In the genomic region with DNA sequence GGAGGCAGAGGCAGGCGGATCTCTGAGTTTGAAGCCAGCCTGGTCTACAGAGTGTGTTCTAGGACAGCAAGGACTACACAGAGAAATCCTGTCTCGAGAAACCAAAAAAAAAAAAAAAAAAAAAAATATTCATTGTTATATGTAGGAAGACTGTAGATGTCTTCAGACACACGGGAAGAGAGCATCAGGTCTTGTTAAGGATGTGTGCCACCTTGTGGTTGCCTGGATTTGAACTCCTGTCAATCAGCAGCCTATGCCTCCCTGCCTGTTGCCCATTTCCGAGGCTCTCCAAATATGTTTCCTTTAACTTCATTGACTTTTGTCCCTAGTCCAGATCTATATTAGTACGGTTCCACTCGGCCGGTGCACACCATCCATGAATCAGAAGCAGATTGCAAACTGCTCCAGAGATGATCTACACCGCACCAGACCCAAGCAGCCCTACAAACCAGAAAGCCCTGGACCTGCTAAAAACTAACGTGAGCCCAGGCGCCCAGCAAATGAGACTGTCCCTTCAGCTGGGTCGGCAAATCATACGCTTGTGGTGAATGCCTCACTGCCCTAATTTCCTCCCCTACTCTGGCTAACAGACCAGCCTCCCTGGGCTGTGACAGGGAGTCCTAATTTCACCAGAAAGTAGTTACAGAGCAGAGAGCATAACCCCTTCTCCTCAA, we compare ENCODE assay signal across 12 mouse cellular contexts. TPM values are rescaled to one million over a fixed set of nuclear protein-coding genes. Genes with fewer than 3 reads are reported as not detected.
A peak's percentile ranks its signal among the peaks of the same experiment; 100 is the strongest.
DNase-seq lines count a peak whose midpoint lies in the region; ATAC-seq and TF ChIP-seq lines count a peak whose summit lies in the region.
"Had no signal": no experiment of that assay in that cellular context is flagged by ENCODE, and none has a peak within 500 bp of the region (broad histone marks: within the 10 kb centered on the region; RNA-seq: fewer than 3 reads in every experiment).

No protein-coding gene starts in this region.

- no peak for ATAC-seq in cerebellum, adult (ENCODE audit: insufficient number of reproducible peaks, low FRiP score, low TSS enrichment)
- ATAC-seq in kidney, postnatal 0 days (replicated peaks; ENCODE audit: low FRiP score, low read depth) = no peak
- ATAC-seq in kidney, embryonic 16.5 days (ENCODE audit: low FRiP score, low TSS enrichment) = no peak
- no peak for ATAC-seq in stomach, postnatal 0 days (ENCODE audit: low FRiP score, low TSS enrichment)

- 70% methylated on average over 12 of the region's 12 CpGs for WGBS in cerebellum, adult 2 months
- WGBS in kidney, postnatal 0 days = 77% methylated on average over 12 of the region's 12 CpGs
- WGBS in kidney, embryonic 16.5 days = 80% methylated on average over 12 of the region's 12 CpGs
- 70% methylated on average over 12 of the region's 12 CpGs for WGBS in stomach, postnatal 0 days

- TF ChIP-seq EP300 in stomach, postnatal 0 days (optimal IDR thresholded peaks at IDR 0.05) = no peak

- no peak overlapping the region for H3K27ac ChIP-seq in cerebellum, adult 2 months (ENCODE audit: insufficient read depth, low read length)
- no peak overlapping the region for H3K27ac ChIP-seq in kidney, postnatal 0 days
- no peak overlapping the region for H3K27ac ChIP-seq in kidney, embryonic 16.5 days (ENCODE audit: low read length)
- H3K27ac ChIP-seq in stomach, postnatal 0 days (replicated peaks) = no peak overlapping the region

- no peaks in the 10 kb centered on the region for H3K27me3 ChIP-seq in cerebellum, adult 2 months (ENCODE audit: control insufficient read depth, insufficient read depth, low read length)
- H3K27me3 ChIP-seq in kidney, postnatal 0 days (ENCODE audit: insufficient read depth, low read length) = no peaks in the 10 kb centered on the region
- no peaks in the 10 kb centered on the region for H3K27me3 ChIP-seq in kidney, embryonic 16.5 days (ENCODE audit: insufficient read depth, low read length)
- H3K27me3 ChIP-seq in stomach, postnatal 0 days (ENCODE audit: control insufficient read depth, insufficient read depth, low read length) = no peaks in the 10 kb centered on the region

- H3K36me3 ChIP-seq in kidney, postnatal 0 days (ENCODE audit: insufficient read depth, low read length) = no peaks in the 10 kb centered on the region
- no peaks in the 10 kb centered on the region for H3K36me3 ChIP-seq in kidney, embryonic 16.5 days (ENCODE audit: insufficient read depth, low read length)
- H3K36me3 ChIP-seq in stomach, postnatal 0 days (ENCODE audit: control insufficient read depth, insufficient read depth, low read length) = no peaks in the 10 kb centered on the region

- no peak for TF ChIP-seq POLR2A in cerebellum, adult 2 months (IDR thresholded peaks at IDR 0.05; ENCODE audit: borderline replicate concordance, insufficient read depth, low read length)

- no peak overlapping the region for H3K4me3 ChIP-seq in cerebellum, adult 2 months (replicated peaks; ENCODE audit: insufficient read depth, low read depth, low read length)
- H3K4me3 ChIP-seq in kidney, postnatal 0 days (replicated peaks; ENCODE audit: low read depth, low read length) = no peak overlapping the region
- no peak overlapping the region for H3K4me3 ChIP-seq in kidney, embryonic 16.5 days (ENCODE audit: low read length)
- no peak overlapping the region for H3K4me3 ChIP-seq in stomach, postnatal 0 days (ENCODE audit: low read depth, low read length)

- DNase-seq in cerebellum, adult 2 months = no peak
- DNase-seq in kidney, postnatal 0 days (ENCODE audit: low spot score) = no peak
- DNase-seq in thymus, postnatal 4 days = peak; percentile 56
- no peak for DNase-seq in thymus, postnatal 10 days (ENCODE audit: low spot score in 2 of 2)
- no peak for DNase-seq in stomach, postnatal 0 days (ENCODE audit: low spot score)
- no peak for DNase-seq in gastrocnemius, postnatal 4 days (ENCODE audit: low spot score in 2 of 2)
- DNase-seq: adrenal gland, postnatal 10 days; cerebellum, postnatal 36 days; heart, postnatal 10 days; lung, postnatal 4 days had no signal

- no peaks in the 10 kb centered on the region for H3K4me1 ChIP-seq in cerebellum, adult 2 months (ENCODE audit: control insufficient read depth, insufficient read depth, low read length)
- H3K4me1 ChIP-seq in kidney, postnatal 0 days (replicated peaks; ENCODE audit: insufficient read depth, low read length) = 0 out of 2 replicates have a peak, but pooled peaks cover 3% of the 10 kb centered on the region
- H3K4me1 ChIP-seq in kidney, embryonic 16.5 days (ENCODE audit: insufficient read depth, low read length) = no peaks in the 10 kb centered on the region
- no peaks in the 10 kb centered on the region for H3K4me1 ChIP-seq in stomach, postnatal 0 days (replicated peaks; ENCODE audit: control insufficient read depth, insufficient read depth)

- TF ChIP-seq CTCF in cerebellum, adult 2 months (IDR thresholded peaks at IDR 0.05; ENCODE audit: borderline replicate concordance, insufficient read depth, low read depth, low read length) = 0 out of 2 replicates have a peak, but pooled peaks have one; percentile 18
- TF ChIP-seq CTCF in kidney, postnatal 0 days (IDR thresholded peaks at IDR 0.05; ENCODE audit: low read depth) = peak; percentile 50
- TF ChIP-seq CTCF in stomach, postnatal 0 days (IDR thresholded peaks at IDR 0.05; ENCODE audit: low read depth) = peak; percentile 60

- H3K9ac ChIP-seq in kidney, postnatal 0 days (ENCODE audit: low read depth, low read length) = no peak overlapping the region
- H3K9ac ChIP-seq in kidney, embryonic 16.5 days (replicated peaks; ENCODE audit: low read length) = no peak overlapping the region
- H3K9ac ChIP-seq in stomach, postnatal 0 days (ENCODE audit: low read length) = no peak overlapping the region

- H3K4me2 ChIP-seq in kidney, postnatal 0 days (ENCODE audit: low read length) = no peak overlapping the region
- no peak overlapping the region for H3K4me2 ChIP-seq in kidney, embryonic 16.5 days (replicated peaks; ENCODE audit: low read depth, low read length)
- no peak overlapping the region for H3K4me2 ChIP-seq in stomach, postnatal 0 days (replicated peaks; ENCODE audit: low read depth)

- H3K9me3 ChIP-seq in kidney, postnatal 0 days (replicated peaks; ENCODE audit: low read length) = no peaks in the 10 kb centered on the region
- no peaks in the 10 kb centered on the region for H3K9me3 ChIP-seq in kidney, embryonic 16.5 days (ENCODE audit: low read length)
- H3K9me3 ChIP-seq in stomach, postnatal 0 days (ENCODE audit: control insufficient read depth, low read length) = no peaks in the 10 kb centered on the region

RNA-seq across cellular contexts. Expression of a gene that starts 1.2 kb away (rescaled TPM):
- polyA plus RNA-seq in cerebellum, adult 2 months (2012; rRNA removed) = 17.2 and 17.9 TPM in 2 replicates
- polyA plus RNA-seq in kidney, postnatal 0 days (2015; fragmentation: Nextera tagmentation; extraction: Ambion mirVana) = 8.6 and 9.4 TPM in 2 replicates
- 16.1 and 16.3 TPM in 2 replicates for polyA plus RNA-seq in kidney, embryonic 16.5 days (2015; fragmentation: Nextera tagmentation; extraction: Ambion mirVana)
- polyA plus RNA-seq in stomach, postnatal 0 days (2015; fragmentation: Nextera tagmentation; extraction: Ambion mirVana) = 6.8 and 7.1 TPM in 2 replicates
- 1 to 10 TPM; 9.3 TPM for total RNA-seq in gastrocnemius, postnatal 4 days (2021)

RNA-seq across cellular contexts. Expression of a gene that starts 17.5 kb away (rescaled TPM):
- polyA plus RNA-seq in cerebellum, adult 2 months (2012; rRNA removed) = 189 and 202 TPM in 2 replicates
- 256 and 271 TPM in 2 replicates for polyA plus RNA-seq in kidney, postnatal 0 days (2015; fragmentation: Nextera tagmentation; extraction: Ambion mirVana)
- 359 and 386 TPM in 2 replicates for polyA plus RNA-seq in kidney, embryonic 16.5 days (2015; fragmentation: Nextera tagmentation; extraction: Ambion mirVana)
- 161 TPM in 2 replicates for polyA plus RNA-seq in stomach, postnatal 0 days (2015; fragmentation: Nextera tagmentation; extraction: Ambion mirVana)
- 100 to 1,000 TPM; 160 to 163 TPM for total RNA-seq in gastrocnemius, postnatal 4 days (2021)

RNA-seq across cellular contexts. Expression of a gene that starts 33.3 kb away (rescaled TPM):
- 51.2 and 57.4 TPM in 2 replicates for polyA plus RNA-seq in cerebellum, adult 2 months (2012; rRNA removed)
- 8.2 and 8.3 TPM in 2 replicates for polyA plus RNA-seq in kidney, postnatal 0 days (2015; fragmentation: Nextera tagmentation; extraction: Ambion mirVana)
- polyA plus RNA-seq in kidney, embryonic 16.5 days (2015; fragmentation: Nextera tagmentation; extraction: Ambion mirVana) = 14.3 and 15.3 TPM in 2 replicates
- polyA plus RNA-seq in stomach, postnatal 0 days (2015; fragmentation: Nextera tagmentation; extraction: Ambion mirVana) = 2.5 and 3.0 TPM in 2 replicates
- 10 to 100 TPM; 11.6 to 13.8 TPM for total RNA-seq in gastrocnemius, postnatal 4 days (2021)

RNA-seq across cellular contexts. Expression of a gene that starts 40.4 kb away (rescaled TPM):
- 29.9 and 31.4 TPM in 2 replicates for polyA plus RNA-seq in cerebellum, adult 2 months (2012; rRNA removed)
- 40.8 and 41.3 TPM in 2 replicates for polyA plus RNA-seq in kidney, postnatal 0 days (2015; fragmentation: Nextera tagmentation; extraction: Ambion mirVana)
- 66.8 and 78.7 TPM in 2 replicates for polyA plus RNA-seq in kidney, embryonic 16.5 days (2015; fragmentation: Nextera tagmentation; extraction: Ambion mirVana)
- polyA plus RNA-seq in stomach, postnatal 0 days (2015; fragmentation: Nextera tagmentation; extraction: Ambion mirVana) = 15.0 and 18.3 TPM in 2 replicates
- 10 to 100 TPM; 33.0 to 37.3 TPM for total RNA-seq in gastrocnemius, postnatal 4 days (2021)

RNA-seq across cellular contexts. Expression of a gene that starts 40.4 kb away (rescaled TPM):
- polyA plus RNA-seq in cerebellum, adult 2 months (2012; rRNA removed) = 2.6 and 4.1 TPM in 2 replicates
- polyA plus RNA-seq in kidney, postnatal 0 days (2015; fragmentation: Nextera tagmentation; extraction: Ambion mirVana) = 0.80 and 0.91 TPM in 2 replicates
- 2.1 and 3.7 TPM in 2 replicates for polyA plus RNA-seq in kidney, embryonic 16.5 days (2015; fragmentation: Nextera tagmentation; extraction: Ambion mirVana)
- polyA plus RNA-seq in stomach, postnatal 0 days (2015; fragmentation: Nextera tagmentation; extraction: Ambion mirVana) = 0.28 and 0.86 TPM in 2 replicates
- total RNA-seq in gastrocnemius, postnatal 4 days (2021) = 1 to 10 TPM; 1.3 to 1.7 TPM
